Mouse (Mus musculus): ENCODE data around the gene Trim46. TPM values are rescaled to one million over a fixed set of nuclear protein-coding genes. Genes with fewer than 3 reads are reported as not detected.
A peak's percentile ranks its signal among the peaks of the same experiment; 100 is the strongest.
"Not testable (repeated sequence)": the region's sequence is repeated elsewhere in the genome, so short reads cannot be mapped to it uniquely, and the experiment has no call there.

Gene Trim46
- polyA plus RNA-seq, 1 experiment from 2014 or later, result 4.7 TPM

GRCm38 (mm10) chr3:89221167-89221566, 24.9 kb downstream of the Trim46 start:
- WGBS, result 75% methylated on average over 5 of the region's 5 CpGs
- Histone ChIP-seq H3K9me3 (ENCODE audit: low read length) (no peaks in the 10 kb centered on the region), H3K36me3 (ENCODE audit: insufficient read depth, low read length) (no peaks in the 10 kb centered on the region), H3K27me3 (ENCODE audit: insufficient read depth, low read length) (0 out of 2 replicates have a peak, but pooled peaks cover 3% of the 10 kb centered on the region), H3K9ac (replicated peaks; ENCODE audit: low read length) (no peak overlapping the region), H3K4me2 (replicated peaks; ENCODE audit: low read depth, low read length) (no peak overlapping the region), H3K4me3 (ENCODE audit: low read length) (no peak overlapping the region), H3K27ac (ENCODE audit: low read length) (no peak overlapping the region), H3K4me1 (ENCODE audit: insufficient read depth, low read length) (peaks cover 6% of the 10 kb centered on the region)
- no peak for ATAC-seq (ENCODE audit: low FRiP score, low TSS enrichment)

- no peak overlapping the region for H3K27ac ChIP-seq (ENCODE audit: low read length)
- peak overlapping the region; percentile 44; the same call in 1 of the 2 replicates for H3K9ac ChIP-seq (replicated peaks; ENCODE audit: low read length)
- H3K4me1 ChIP-seq (ENCODE audit: insufficient read depth, low read length), result peaks cover 13% of the 10 kb centered on the region
- no peak overlapping the region for H3K4me3 ChIP-seq (ENCODE audit: low read length)
- no peaks in the 10 kb centered on the region for H3K9me3 ChIP-seq (ENCODE audit: low read length)
- no peak overlapping the region for H3K4me2 ChIP-seq (replicated peaks; ENCODE audit: low read depth, low read length)
- no peak for ATAC-seq (ENCODE audit: low FRiP score, low TSS enrichment)
- no peaks in the 10 kb centered on the region for H3K27me3 ChIP-seq (ENCODE audit: insufficient read depth, low read length)
- WGBS, result 29% methylated on average over 8 of the region's 8 CpGs
- no peaks in the 10 kb centered on the region for H3K36me3 ChIP-seq (ENCODE audit: insufficient read depth, low read length)
These were observed 26.6 kb downstream of the Trim46 start for GRCm38 (mm10) chr3:89219546-89219945.

GRCm38 (mm10) chr3:89218271-89218670, 27.8 kb downstream of the Trim46 start:
- Histone ChIP-seq H3K9ac (replicated peaks; ENCODE audit: low read length) (no peak overlapping the region), H3K4me2 (replicated peaks; ENCODE audit: low read depth, low read length) (no peak overlapping the region)
- no peak for ATAC-seq (ENCODE audit: low FRiP score, low TSS enrichment)

GRCm38 (mm10) chr3:89216407-89216806, 29.7 kb downstream of the Trim46 start:
- ATAC-seq (ENCODE audit: low FRiP score, low TSS enrichment), result not testable (repeated sequence)

More at GRCm38 (mm10) chr3:89218271-89218670, 27.8 kb downstream of the Trim46 start:
- Histone ChIP-seq H3K27me3 (ENCODE audit: insufficient read depth, low read length) (no peaks in the 10 kb centered on the region), H3K4me1 (ENCODE audit: insufficient read depth, low read length) (peaks cover 17% of the 10 kb centered on the region), H3K27ac (ENCODE audit: low read length) (no peak overlapping the region), H3K9me3 (ENCODE audit: low read length) (no peaks in the 10 kb centered on the region), H3K4me3 (ENCODE audit: low read length) (no peak overlapping the region), H3K36me3 (ENCODE audit: insufficient read depth, low read length) (no peaks in the 10 kb centered on the region)
- WGBS, result 76% methylated on average over 1 of the region's 1 CpGs

GRCm38 (mm10) chr3:89215853-89216252, 30.3 kb downstream of the Trim46 start:
- H3K27me3 ChIP-seq (ENCODE audit: insufficient read depth, low read length), result no peaks in the 10 kb centered on the region
- H3K36me3 ChIP-seq (ENCODE audit: insufficient read depth, low read length), result no peaks in the 10 kb centered on the region
- ATAC-seq (ENCODE audit: low FRiP score, low TSS enrichment), result peak; percentile 21; the same call in 1 of the 2 replicates
- peak overlapping the region; percentile 83 for H3K9ac ChIP-seq (replicated peaks; ENCODE audit: low read length)
- peaks cover 28% of the 10 kb centered on the region for H3K4me1 ChIP-seq (ENCODE audit: insufficient read depth, low read length)
- no peak overlapping the region for H3K27ac ChIP-seq (ENCODE audit: low read length)
- 0% methylated on average over 6 of the region's 6 CpGs for WGBS
- H3K4me2 ChIP-seq (replicated peaks; ENCODE audit: low read depth, low read length), result peak overlapping the region; percentile 84
- H3K9me3 ChIP-seq (ENCODE audit: low read length), result no peaks in the 10 kb centered on the region
- H3K4me3 ChIP-seq (ENCODE audit: low read length), result peak overlapping the region; percentile 90

More at GRCm38 (mm10) chr3:89216407-89216806, 29.7 kb downstream of the Trim46 start:
- H3K9ac ChIP-seq (replicated peaks; ENCODE audit: low read length); H3K4me2 ChIP-seq (replicated peaks; ENCODE audit: low read depth, low read length); H3K4me3 ChIP-seq (ENCODE audit: low read length); H3K27ac ChIP-seq (ENCODE audit: low read length); H3K36me3 ChIP-seq (ENCODE audit: insufficient read depth, low read length); H3K27me3 ChIP-seq (ENCODE audit: insufficient read depth, low read length); H3K9me3 ChIP-seq (ENCODE audit: low read length): not testable (repeated sequence)
- H3K4me1 ChIP-seq (ENCODE audit: insufficient read depth, low read length), result peaks cover 26% of the 10 kb centered on the region
- 80% methylated on average over 7 of the region's 7 CpGs for WGBS

DNA sequence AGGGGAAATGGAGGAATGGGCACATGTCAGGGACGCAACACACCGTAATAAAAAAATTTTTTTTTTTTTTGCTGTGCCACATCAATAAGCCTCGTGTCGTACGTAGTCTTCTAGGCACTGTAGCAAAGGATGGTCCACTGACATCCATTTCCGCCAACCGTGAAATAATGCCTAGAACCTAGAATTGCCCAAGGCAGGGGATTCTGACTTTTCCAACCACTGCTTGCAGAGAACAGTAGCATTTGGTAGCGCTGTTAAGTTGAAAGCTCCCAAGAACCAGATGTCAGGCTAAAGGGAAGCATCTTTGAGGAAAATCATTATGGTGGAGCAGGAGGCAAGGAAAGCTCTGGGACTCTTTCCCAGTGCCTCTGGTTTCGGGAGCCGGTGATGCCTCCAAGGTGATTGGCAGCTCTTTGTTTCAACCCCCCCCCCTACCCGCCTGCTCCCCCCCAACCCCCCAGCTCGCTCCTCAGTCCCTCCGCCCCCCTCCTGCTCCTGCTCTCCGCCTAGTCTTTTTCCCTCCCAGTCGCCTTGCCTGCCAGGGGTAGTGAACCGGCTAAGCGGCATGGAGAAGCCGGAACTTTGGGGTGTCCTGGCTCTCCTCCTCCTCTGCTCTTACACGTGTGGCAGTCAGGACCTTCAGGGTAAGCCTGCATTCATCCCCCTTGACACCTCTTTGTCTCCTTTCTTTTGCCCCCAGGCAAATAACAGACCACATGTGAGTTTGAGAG, 31.3 kb downstream of the Trim46 start, which contains the start of gene Thbs3:
TSS of gene Thbs3 (plus strand) at position 500 of the 731 bp plus-strand sequence.
- Histone ChIP-seq H3K4me2 (replicated peaks; ENCODE audit: low read depth, low read length) (peak within 1 kb of the TSS; percentile 84), H3K36me3 (ENCODE audit: insufficient read depth, low read length) (peaks cover 4% of the 10 kb centered on the region; the same call in 1 of the 2 replicates), H3K4me3 (ENCODE audit: low read length) (peak within 1 kb of the TSS; percentile 90), H3K9me3 (ENCODE audit: low read length) (no peaks in the 10 kb centered on the region), H3K27ac (ENCODE audit: low read length) (peak within 1 kb of the TSS; percentile 95), H3K9ac (replicated peaks; ENCODE audit: low read length) (peak within 1 kb of the TSS; percentile 83), H3K27me3 (ENCODE audit: insufficient read depth, low read length) (no peaks in the 10 kb centered on the region), H3K4me1 (ENCODE audit: insufficient read depth, low read length) (peaks cover 33% of the 10 kb centered on the region)
- no peak for ATAC-seq (ENCODE audit: low FRiP score, low TSS enrichment)
- WGBS, result 1% methylated on average over 19 of the region's 19 CpGs

GRCm38 (mm10) chr3:89213803-89214530, 32.1 kb downstream of the Trim46 start:
- ATAC-seq (ENCODE audit: low FRiP score, low TSS enrichment), result peak; percentile 92
- Histone ChIP-seq H3K9me3 (ENCODE audit: low read length) (no peaks in the 10 kb centered on the region), H3K36me3 (ENCODE audit: insufficient read depth, low read length) (peaks cover 12% of the 10 kb centered on the region), H3K4me3 (ENCODE audit: low read length) (peak overlapping the region; percentile 90), H3K27ac (ENCODE audit: low read length) (peak overlapping the region; percentile 95), H3K4me1 (ENCODE audit: insufficient read depth, low read length) (peaks cover 33% of the 10 kb centered on the region), H3K9ac (replicated peaks; ENCODE audit: low read length) (peak overlapping the region; percentile 83), H3K27me3 (ENCODE audit: insufficient read depth, low read length) (no peaks in the 10 kb centered on the region), H3K4me2 (replicated peaks; ENCODE audit: low read depth, low read length) (peak overlapping the region; percentile 84)
- WGBS, result under 1% methylated on average over 69 of the region's 69 CpGs

DNA sequence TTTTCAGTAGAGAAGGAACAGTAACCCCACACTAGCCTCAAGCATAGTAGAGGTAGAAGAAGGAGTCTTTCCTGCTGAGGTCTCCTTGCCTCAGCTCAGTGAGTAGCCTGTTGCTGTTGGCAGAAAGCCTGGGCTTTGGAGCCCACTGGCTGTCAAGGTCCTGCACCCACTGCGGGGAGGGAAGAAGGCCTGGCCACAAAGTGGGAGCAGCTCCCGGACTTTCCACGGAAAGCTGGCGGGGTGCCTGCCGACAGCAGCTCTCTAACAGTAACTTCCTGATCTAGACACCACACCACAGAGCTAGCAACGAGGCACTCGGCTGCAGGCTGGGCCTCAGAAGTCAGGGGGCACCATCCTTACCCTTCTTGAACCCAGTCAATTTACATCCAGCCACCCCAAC, 35.4 kb downstream of the Trim46 start:
- no peak overlapping the region for H3K9ac ChIP-seq (replicated peaks; ENCODE audit: low read length)
- WGBS, result 55% methylated on average over 7 of the region's 7 CpGs
- no peak overlapping the region for H3K27ac ChIP-seq (ENCODE audit: low read length)
- H3K4me1 ChIP-seq (ENCODE audit: insufficient read depth, low read length), result peaks cover 32% of the 10 kb centered on the region
- H3K4me3 ChIP-seq (ENCODE audit: low read length), result no peak overlapping the region
- no peaks in the 10 kb centered on the region for H3K27me3 ChIP-seq (ENCODE audit: insufficient read depth, low read length)
- H3K36me3 ChIP-seq (ENCODE audit: insufficient read depth, low read length), result peaks cover 40% of the 10 kb centered on the region
- no peak for ATAC-seq (ENCODE audit: low FRiP score, low TSS enrichment)
- no peaks in the 10 kb centered on the region for H3K9me3 ChIP-seq (ENCODE audit: low read length)
- no peak overlapping the region for H3K4me2 ChIP-seq (replicated peaks; ENCODE audit: low read depth, low read length)

DNA sequence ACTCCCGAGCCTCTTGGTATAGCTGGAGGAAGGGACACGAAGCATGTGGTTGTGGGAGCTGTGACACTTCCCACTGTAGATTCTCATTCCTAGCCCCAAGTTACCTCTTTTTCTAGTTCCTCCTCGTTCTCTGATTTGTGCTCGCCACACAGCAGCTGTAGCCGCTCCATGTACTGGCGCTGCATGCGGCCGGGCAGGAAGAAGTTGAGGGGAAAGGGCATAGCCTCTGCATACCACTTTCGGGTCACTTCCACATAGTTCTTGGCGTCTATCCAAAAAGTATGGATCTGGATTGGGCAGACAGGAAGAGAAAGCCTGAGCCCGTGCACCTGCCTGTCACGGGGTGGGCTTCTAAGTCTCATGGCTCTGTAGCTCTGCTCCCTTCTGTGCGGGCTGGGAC, 35.9 kb downstream of the Trim46 start:
- H3K9me3 ChIP-seq (ENCODE audit: low read length), result no peaks in the 10 kb centered on the region
- H3K9ac ChIP-seq (replicated peaks; ENCODE audit: low read length), result no peak overlapping the region
- 64% methylated on average over 13 of the region's 13 CpGs for WGBS
- no peak overlapping the region for H3K4me3 ChIP-seq (ENCODE audit: low read length)
- H3K36me3 ChIP-seq (ENCODE audit: insufficient read depth, low read length), result peaks cover 40% of the 10 kb centered on the region
- ATAC-seq (ENCODE audit: low FRiP score, low TSS enrichment), result no peak
- no peak overlapping the region for H3K4me2 ChIP-seq (replicated peaks; ENCODE audit: low read depth, low read length)
- H3K27me3 ChIP-seq (ENCODE audit: insufficient read depth, low read length), result no peaks in the 10 kb centered on the region
- H3K27ac ChIP-seq (ENCODE audit: low read length), result peak overlapping the region; percentile 23; the same call in 1 of the 2 replicates
- peaks cover 26% of the 10 kb centered on the region for H3K4me1 ChIP-seq (ENCODE audit: insufficient read depth, low read length)
